Mouse (Mus musculus) midbrain, embryonic 15.5 days (tissue): Measurements from ENCODE around the gene Ctnnbl1. TPM values are rescaled to one million over a fixed set of nuclear protein-coding genes. Genes with fewer than 3 reads are reported as not detected.
A peak's percentile ranks its signal among the peaks of the same experiment; 100 is the strongest.

Experiments
- ATAC-seq: fragments of 200-750 bp; cut with Nextera tagmentation; replicated peaks from 2 replicates; pipeline ENCODE4 v1.8.0; 2017; ENCODE audit warnings: moderate TSS enrichment
- H3K27ac ChIP-seq: fragments of 300-500 bp; sonication (generic); 2 replicates; pipeline ENCODE4 v1.5.1; 2015; ENCODE audit warnings: mild to moderate bottlenecking, inconsistent platforms
- H3K27me3 ChIP-seq: fragments of 300-500 bp; sonication (generic); replicated peaks from 2 replicates; pipeline ENCODE4 v1.6.1; 2015; ENCODE audit warnings: inconsistent platforms
- H3K36me3 ChIP-seq: fragments of 300-500 bp; sonication (generic); replicated peaks from 2 replicates; pipeline ENCODE4 v1.6.1; 2015; ENCODE audit warnings: inconsistent platforms
- H3K4me1 ChIP-seq: fragments of 300-500 bp; sonication (generic); 2 replicates; pipeline ENCODE4 v1.6.1; 2015; ENCODE audit warnings: inconsistent platforms
- H3K4me2 ChIP-seq: fragments of 300-500 bp; sonication (generic); 2 replicates; pipeline ENCODE4 v1.6.1; 2015; ENCODE audit warnings: inconsistent platforms, mild to moderate bottlenecking, moderate library complexity
- H3K4me3 ChIP-seq: fragments of 300-500 bp; sonication (generic); 2 replicates; pipeline ENCODE4 v1.5.1; 2015; ENCODE audit warnings: mild to moderate bottlenecking, inconsistent platforms
- H3K9ac ChIP-seq: fragments of 300-500 bp; sonication (generic); 2 replicates; pipeline ENCODE4 v1.6.1; 2015; ENCODE audit warnings: mild to moderate bottlenecking, inconsistent platforms
- H3K9me3 ChIP-seq: fragments of 300-500 bp; sonication (generic); 2 replicates; pipeline ENCODE4 v1.6.1; 2016; ENCODE audit warnings: inconsistent platforms
- WGBS: fragments of 180-500 bp; shearing (Covaris S2); methylation state at CpG from one replicate; pipeline ENCODE4 v1.1.7; 2015; ENCODE audit warnings: mixed read lengths; 5-methylcytosine and 5-hydroxymethylcytosine counted together
- polyA plus RNA-seq: library from polyadenylated mRNA; unstranded; fragments of >200 nt; fragmentation: Nextera tagmentation; extraction: Ambion mirVana; gene quantifications from 2 replicates; pipeline ENCODE4 v1.2.1, GENCODE M21; 2015

Gene Ctnnbl1
- polyA plus RNA-seq, 1 experiment from 2014 or later = 68.0 TPM

- Histone ChIP-seq H3K4me2 (no peak overlapping the region), H3K27ac (peak overlapping the region; percentile 49), H3K9ac (no peak overlapping the region), H3K4me3 (no peak overlapping the region), H3K9me3 (no peaks in the 10 kb centered on the region), H3K27me3 (no peaks in the 10 kb centered on the region), H3K4me1 (peaks cover 16% of the 10 kb centered on the region), H3K36me3 (no peaks in the 10 kb centered on the region)
- ATAC-seq = no peak
- WGBS = 64% methylated on average over 6 of the region's 6 CpGs
These were observed 103.9 kb downstream of the Ctnnbl1 start for GRCm38 (mm10) chr2:157841121-157841520.

GRCm38 (mm10) chr2:157844746-157845145, 107.5 kb downstream of the Ctnnbl1 start:
- 77% methylated on average over 2 of the region's 2 CpGs for WGBS
- no peak overlapping the region for H3K27ac ChIP-seq
- no peak for ATAC-seq
- H3K4me3 ChIP-seq = no peak overlapping the region
- peaks cover 24% of the 10 kb centered on the region for H3K4me1 ChIP-seq
- H3K9me3 ChIP-seq = no peaks in the 10 kb centered on the region
- no peak overlapping the region for H3K9ac ChIP-seq
- no peaks in the 10 kb centered on the region for H3K27me3 ChIP-seq
- H3K36me3 ChIP-seq = no peaks in the 10 kb centered on the region
- H3K4me2 ChIP-seq = no peak overlapping the region

- WGBS = 83% methylated on average over 5 of the region's 5 CpGs
These were observed 108.6 kb downstream of the Ctnnbl1 start for GRCm38 (mm10) chr2:157845831-157846230.

GRCm38 (mm10) chr2:157853135-157853534, 115.9 kb downstream of the Ctnnbl1 start:
- no peak overlapping the region for H3K4me3 ChIP-seq
- H3K36me3 ChIP-seq = no peaks in the 10 kb centered on the region
- no peaks in the 10 kb centered on the region for H3K27me3 ChIP-seq
- H3K9me3 ChIP-seq = no peaks in the 10 kb centered on the region
- ATAC-seq = no peak
- H3K9ac ChIP-seq = no peak overlapping the region
- 82% methylated on average over 3 of the region's 3 CpGs for WGBS
- no peak overlapping the region for H3K4me2 ChIP-seq
- peaks cover 17% of the 10 kb centered on the region for H3K4me1 ChIP-seq
- H3K27ac ChIP-seq = no peak overlapping the region

More at GRCm38 (mm10) chr2:157845831-157846230, 108.6 kb downstream of the Ctnnbl1 start:
- Histone ChIP-seq H3K36me3 (no peaks in the 10 kb centered on the region), H3K27ac (no peak overlapping the region), H3K27me3 (no peaks in the 10 kb centered on the region), H3K4me3 (no peak overlapping the region), H3K4me1 (peaks cover 19% of the 10 kb centered on the region), H3K9ac (no peak overlapping the region), H3K4me2 (no peak overlapping the region), H3K9me3 (no peaks in the 10 kb centered on the region)
- no peak for ATAC-seq

DNA sequence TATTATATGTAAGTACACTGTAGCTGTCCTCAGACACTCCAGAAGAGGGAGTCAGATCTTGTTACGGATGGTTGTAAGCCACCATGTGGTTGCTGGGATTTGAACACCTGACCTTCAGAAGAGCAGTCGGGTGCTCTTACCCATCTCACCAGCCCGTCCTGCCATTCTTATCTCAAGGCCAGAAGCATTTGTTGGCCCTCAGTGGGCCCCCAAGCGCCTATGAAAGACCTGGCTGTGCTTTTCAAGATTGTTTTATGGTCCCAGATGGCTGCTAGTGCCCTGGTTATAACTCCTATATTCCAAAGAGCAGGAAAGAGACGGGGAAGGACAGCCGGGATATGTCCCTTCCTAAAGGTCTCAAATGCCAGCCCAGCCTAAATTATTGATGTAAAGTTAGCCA, 118.6 kb downstream of the Ctnnbl1 start:
- Histone ChIP-seq H3K27ac (no peak overlapping the region), H3K4me3 (no peak overlapping the region), H3K9ac (no peak overlapping the region), H3K36me3 (no peaks in the 10 kb centered on the region), H3K9me3 (no peaks in the 10 kb centered on the region), H3K4me1 (peaks cover 26% of the 10 kb centered on the region), H3K27me3 (no peaks in the 10 kb centered on the region), H3K4me2 (no peak overlapping the region)
- 93% methylated on average over 6 of the region's 6 CpGs for WGBS
- ATAC-seq = no peak

DNA sequence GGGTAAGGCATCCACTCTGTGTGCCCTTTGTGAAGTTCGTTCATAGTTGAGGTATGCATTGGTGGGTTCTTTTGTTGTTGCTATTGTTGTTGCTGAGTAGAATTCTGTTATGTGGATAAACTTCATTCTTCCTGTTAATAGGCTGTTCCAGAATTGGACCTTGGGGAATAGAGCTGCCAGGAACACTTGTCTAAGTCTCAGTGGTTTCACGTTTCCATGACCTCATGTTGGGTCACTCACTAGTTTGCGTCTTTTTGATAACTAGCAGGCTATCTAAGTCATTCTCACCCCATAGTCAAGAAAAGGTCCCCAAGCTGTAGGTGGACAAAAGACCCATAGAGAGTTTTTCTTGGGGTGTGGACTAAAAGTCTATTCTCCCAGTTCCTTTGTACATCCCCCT, 120.3 kb downstream of the Ctnnbl1 start:
- WGBS = 83% methylated on average over 3 of the region's 3 CpGs

GRCm38 (mm10) chr2:157858317-157858716, 121.1 kb downstream of the Ctnnbl1 start:
- H3K36me3 ChIP-seq = no peaks in the 10 kb centered on the region
- H3K9ac ChIP-seq = no peak overlapping the region
- H3K4me3 ChIP-seq = no peak overlapping the region
- H3K27me3 ChIP-seq = no peaks in the 10 kb centered on the region
- H3K4me1 ChIP-seq = peaks cover 36% of the 10 kb centered on the region
- H3K4me2 ChIP-seq = no peak overlapping the region
- 68% methylated on average over 7 of the region's 7 CpGs for WGBS
- no peak for ATAC-seq
- no peaks in the 10 kb centered on the region for H3K9me3 ChIP-seq
- H3K27ac ChIP-seq = peak overlapping the region; percentile 51

More for the DNA sequence above, 120.3 kb downstream of the Ctnnbl1 start:
- no peak overlapping the region for H3K27ac ChIP-seq
- no peak overlapping the region for H3K9ac ChIP-seq
- no peaks in the 10 kb centered on the region for H3K27me3 ChIP-seq
- no peaks in the 10 kb centered on the region for H3K36me3 ChIP-seq
- no peaks in the 10 kb centered on the region for H3K9me3 ChIP-seq
- no peak for ATAC-seq
- H3K4me1 ChIP-seq = peaks cover 36% of the 10 kb centered on the region
- no peak overlapping the region for H3K4me3 ChIP-seq
- no peak overlapping the region for H3K4me2 ChIP-seq

DNA sequence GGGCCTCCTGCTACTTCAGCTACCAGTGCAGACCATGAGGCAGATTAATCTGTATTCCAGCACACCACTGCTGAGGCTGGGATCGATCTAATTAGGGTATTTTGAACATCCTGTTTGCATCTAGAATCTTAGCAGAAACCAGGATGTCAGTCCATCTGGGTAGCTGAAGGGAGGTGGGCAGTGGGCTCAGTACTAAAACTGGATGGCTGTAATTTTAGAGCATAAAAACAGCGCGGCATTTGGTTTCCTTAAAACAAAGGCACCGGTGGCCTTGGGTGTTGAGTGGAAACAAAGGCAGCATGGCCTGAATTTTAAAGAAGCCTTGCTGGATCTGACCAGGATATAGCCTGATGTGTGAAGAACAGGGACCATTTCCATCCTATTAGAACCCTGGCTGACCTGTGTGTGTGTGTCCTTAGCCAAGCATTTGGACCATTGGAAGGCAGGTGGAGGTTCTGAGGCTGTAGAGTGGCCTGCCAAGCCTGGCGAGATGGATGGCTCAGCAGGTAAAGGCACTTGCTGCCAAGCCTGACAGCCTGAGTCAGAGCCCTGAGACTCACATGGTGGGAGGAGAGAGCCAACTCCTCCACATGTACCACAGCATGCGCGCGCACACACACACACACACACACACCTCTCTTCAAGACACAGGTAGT, 122.0 kb downstream of the Ctnnbl1 start:
- Histone ChIP-seq H3K27me3 (no peaks in the 10 kb centered on the region), H3K4me2 (no peak overlapping the region), H3K27ac (peak overlapping the region; percentile 51), H3K36me3 (no peaks in the 10 kb centered on the region), H3K4me1 (peaks cover 36% of the 10 kb centered on the region), H3K9me3 (no peaks in the 10 kb centered on the region), H3K4me3 (no peak overlapping the region), H3K9ac (no peak overlapping the region)
- peak; percentile 42; the same call in 1 of the 2 replicates for ATAC-seq
- WGBS = 64% methylated on average over 8 of the region's 8 CpGs

GRCm38 (mm10) chr2:157861273-157861944, 124.2 kb downstream of the Ctnnbl1 start:
- Histone ChIP-seq H3K4me1 (peaks cover 33% of the 10 kb centered on the region), H3K27ac (peak overlapping the region; percentile 36; the same call in 1 of the 2 replicates), H3K36me3 (no peaks in the 10 kb centered on the region), H3K9ac (no peak overlapping the region), H3K4me3 (no peak overlapping the region), H3K27me3 (no peaks in the 10 kb centered on the region), H3K9me3 (no peaks in the 10 kb centered on the region), H3K4me2 (no peak overlapping the region)
- WGBS = 66% methylated on average over 10 of the region's 10 CpGs
- ATAC-seq = no peak

- Histone ChIP-seq H3K4me1 (peaks cover 30% of the 10 kb centered on the region), H3K9me3 (no peaks in the 10 kb centered on the region), H3K4me2 (no peak overlapping the region), H3K36me3 (no peaks in the 10 kb centered on the region), H3K27me3 (no peaks in the 10 kb centered on the region), H3K27ac (no peak overlapping the region), H3K4me3 (no peak overlapping the region), H3K9ac (no peak overlapping the region)
- ATAC-seq = no peak
- 88% methylated on average over 10 of the region's 10 CpGs for WGBS
These were observed 125.1 kb downstream of the Ctnnbl1 start for GRCm38 (mm10) chr2:157862306-157862705.

GRCm38 (mm10) chr2:157867126-157867525, 129.9 kb downstream of the Ctnnbl1 start:
- no peaks in the 10 kb centered on the region for H3K9me3 ChIP-seq
- H3K4me1 ChIP-seq = peaks cover 5% of the 10 kb centered on the region; the same call in 1 of the 2 replicates
- H3K9ac ChIP-seq = no peak overlapping the region
- H3K4me2 ChIP-seq = no peak overlapping the region
- 88% methylated on average over 3 of the region's 3 CpGs for WGBS
- H3K36me3 ChIP-seq = no peaks in the 10 kb centered on the region
- H3K4me3 ChIP-seq = no peak overlapping the region
- peak overlapping the region; percentile 45; the same call in 1 of the 2 replicates for H3K27ac ChIP-seq
- no peak for ATAC-seq
- no peaks in the 10 kb centered on the region for H3K27me3 ChIP-seq

- 81% methylated on average over 6 of the region's 6 CpGs for WGBS
- Histone ChIP-seq H3K4me2 (no peak overlapping the region), H3K36me3 (no peaks in the 10 kb centered on the region), H3K27ac (peak overlapping the region; percentile 50; the same call in 1 of the 2 replicates), H3K27me3 (no peaks in the 10 kb centered on the region), H3K4me1 (peaks cover 11% of the 10 kb centered on the region), H3K4me3 (no peak overlapping the region), H3K9me3 (no peaks in the 10 kb centered on the region), H3K9ac (no peak overlapping the region)
- no peak for ATAC-seq
These were observed 133.0 kb downstream of the Ctnnbl1 start for GRCm38 (mm10) chr2:157870247-157870646.

- Histone ChIP-seq H3K27ac (no peak overlapping the region), H3K4me3 (no peak overlapping the region), H3K4me2 (no peak overlapping the region), H3K4me1 (peaks cover 20% of the 10 kb centered on the region), H3K9me3 (no peaks in the 10 kb centered on the region), H3K9ac (no peak overlapping the region), H3K36me3 (no peaks in the 10 kb centered on the region), H3K27me3 (no peaks in the 10 kb centered on the region)
- no peak for ATAC-seq
- 83% methylated on average over 6 of the region's 6 CpGs for WGBS
These were observed 136.0 kb downstream of the Ctnnbl1 start for GRCm38 (mm10) chr2:157873223-157873622.
